Mouse (Mus musculus): ENCODE data around the gene Mtfr2. TPM values are rescaled to one million over a fixed set of nuclear protein-coding genes. Genes with fewer than 3 reads are reported as not detected.
A peak's percentile ranks its signal among the peaks of the same experiment; 100 is the strongest.

Gene Mtfr2
- not detected in 2 replicates for polyA plus RNA-seq (2012; ENCODE audit: insufficient read depth, insufficient read length, missing spikeins)

DNA sequence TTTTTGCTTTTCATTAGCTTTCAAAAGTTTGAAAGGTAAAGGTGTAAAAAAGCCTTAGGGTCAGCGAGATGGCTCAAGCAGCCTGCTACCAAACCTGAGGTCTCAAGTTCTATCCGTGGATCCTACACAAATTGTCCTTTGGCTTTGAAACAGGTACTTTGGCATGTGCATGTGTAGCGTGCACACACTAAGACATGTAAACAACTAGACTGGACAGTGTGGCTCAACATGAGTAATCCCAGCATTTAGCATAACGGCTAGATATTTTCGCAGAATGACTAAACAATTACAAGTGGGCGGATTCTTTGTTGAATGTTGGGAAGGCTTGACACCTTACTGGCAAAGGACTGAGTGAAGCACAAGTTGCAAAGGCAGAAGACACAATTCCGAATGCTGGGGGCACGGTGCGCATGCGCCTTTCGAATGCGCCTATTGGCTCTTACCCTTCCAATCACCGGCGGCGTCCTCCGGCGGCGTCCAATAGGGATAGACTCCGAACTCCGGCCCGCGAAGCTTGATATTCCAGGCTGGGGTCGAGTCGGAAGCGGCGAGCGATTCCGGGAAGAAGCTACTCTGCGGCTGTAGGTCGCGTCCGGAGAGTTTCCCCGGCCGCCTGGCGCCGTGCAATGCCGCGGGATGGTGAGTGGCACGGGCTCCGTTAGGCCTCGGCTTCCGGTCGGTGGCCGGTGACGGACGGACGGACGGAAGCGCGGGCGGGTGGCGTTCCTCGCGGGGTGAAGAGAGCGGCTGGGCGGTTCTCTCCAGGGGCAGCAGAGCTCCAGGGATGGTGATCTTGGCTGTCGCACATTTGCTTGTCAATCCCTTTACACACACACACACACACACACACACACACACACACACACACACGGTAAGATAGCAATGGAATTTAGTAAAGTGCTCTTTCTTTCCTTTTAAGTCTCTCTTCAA is at the start of gene Mtfr2:
Gene Mtfr2, plus strand, starts transcription at position 486 of the 930 bp plus-strand sequence.
- Histone ChIP-seq H3K4me3 (ENCODE audit: insufficient read depth, low read depth, low read length) (peak within 1 kb of the TSS; percentile 73), H3K27ac (replicated peaks; ENCODE audit: low read depth, low read length) (no peak within 1 kb of the TSS), H3K4me1 (ENCODE audit: control insufficient read depth, insufficient read depth, insufficient read length, low read length) (no peaks in the 10 kb centered on the region)

DNA sequence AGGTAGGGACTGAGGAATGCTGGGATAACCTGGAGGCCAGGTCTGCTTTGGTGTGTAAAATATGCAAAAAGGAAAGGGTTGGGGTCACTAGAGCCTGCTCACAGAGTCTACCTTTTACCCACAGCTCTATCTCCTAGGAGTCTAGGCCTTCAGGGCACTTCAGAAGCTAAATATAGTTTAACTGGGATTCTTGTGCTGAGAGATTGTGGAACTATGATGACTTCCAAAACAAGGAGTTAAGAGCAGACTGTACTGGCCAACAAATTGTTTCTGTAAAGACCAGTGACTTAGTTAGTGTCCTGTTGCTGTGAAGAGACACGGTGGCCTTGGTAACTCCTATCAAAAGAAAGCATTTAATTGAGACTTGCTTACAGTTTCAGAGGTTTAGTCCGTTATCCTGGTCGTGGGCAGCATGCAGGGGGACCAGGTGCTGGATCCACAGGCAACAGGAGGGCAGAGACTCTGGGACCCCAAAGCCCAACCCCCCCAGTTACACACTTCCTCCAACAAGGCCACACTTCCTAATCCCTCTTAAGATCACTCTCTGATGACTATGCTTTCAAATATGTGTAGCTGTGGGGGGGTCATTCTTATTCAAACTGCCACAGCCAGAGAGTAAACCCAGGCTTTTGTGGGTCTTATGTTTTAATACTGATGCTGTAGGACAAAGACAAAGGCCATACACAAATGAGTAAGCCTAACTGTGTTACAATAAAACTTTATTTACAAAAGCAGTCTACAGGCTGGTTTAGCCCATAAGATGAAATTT is 49.2 kb upstream of the Mtfr2 start:
- Histone ChIP-seq H3K4me3 (ENCODE audit: insufficient read depth, low read depth, low read length) (no peak overlapping the region), H3K27ac (replicated peaks; ENCODE audit: low read depth, low read length) (no peak overlapping the region)

DNA sequence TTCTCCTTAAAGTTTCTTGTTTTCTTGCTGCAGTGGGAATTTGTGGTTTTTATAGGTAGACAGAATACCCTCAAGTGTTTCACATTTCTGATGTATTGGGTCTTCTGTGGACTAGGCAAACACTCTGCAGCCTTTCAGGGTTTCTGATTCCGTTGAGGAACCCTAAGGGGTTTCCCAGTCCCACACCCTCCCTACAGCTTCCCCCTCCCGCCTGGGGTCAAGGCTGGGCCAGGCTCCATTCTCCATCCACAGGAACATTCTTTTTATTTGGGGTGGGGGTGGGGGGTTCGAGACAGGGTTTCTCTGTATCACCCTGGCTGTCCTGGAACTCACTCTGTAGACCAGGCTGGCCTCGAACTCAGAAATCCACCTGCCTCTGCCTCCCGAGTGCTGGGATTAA is 48.5 kb upstream of the Mtfr2 start:
- no peak overlapping the region for H3K4me3 ChIP-seq (ENCODE audit: insufficient read depth, low read depth, low read length)
- H3K27ac ChIP-seq (replicated peaks; ENCODE audit: low read depth, low read length): no peak overlapping the region
- H3K4me1 ChIP-seq (ENCODE audit: control insufficient read depth, insufficient read depth, insufficient read length, low read length): no peaks in the 10 kb centered on the region

More for the DNA sequence above, 49.2 kb upstream of the Mtfr2 start:
- no peaks in the 10 kb centered on the region for H3K4me1 ChIP-seq (ENCODE audit: control insufficient read depth, insufficient read depth, insufficient read length, low read length)

DNA sequence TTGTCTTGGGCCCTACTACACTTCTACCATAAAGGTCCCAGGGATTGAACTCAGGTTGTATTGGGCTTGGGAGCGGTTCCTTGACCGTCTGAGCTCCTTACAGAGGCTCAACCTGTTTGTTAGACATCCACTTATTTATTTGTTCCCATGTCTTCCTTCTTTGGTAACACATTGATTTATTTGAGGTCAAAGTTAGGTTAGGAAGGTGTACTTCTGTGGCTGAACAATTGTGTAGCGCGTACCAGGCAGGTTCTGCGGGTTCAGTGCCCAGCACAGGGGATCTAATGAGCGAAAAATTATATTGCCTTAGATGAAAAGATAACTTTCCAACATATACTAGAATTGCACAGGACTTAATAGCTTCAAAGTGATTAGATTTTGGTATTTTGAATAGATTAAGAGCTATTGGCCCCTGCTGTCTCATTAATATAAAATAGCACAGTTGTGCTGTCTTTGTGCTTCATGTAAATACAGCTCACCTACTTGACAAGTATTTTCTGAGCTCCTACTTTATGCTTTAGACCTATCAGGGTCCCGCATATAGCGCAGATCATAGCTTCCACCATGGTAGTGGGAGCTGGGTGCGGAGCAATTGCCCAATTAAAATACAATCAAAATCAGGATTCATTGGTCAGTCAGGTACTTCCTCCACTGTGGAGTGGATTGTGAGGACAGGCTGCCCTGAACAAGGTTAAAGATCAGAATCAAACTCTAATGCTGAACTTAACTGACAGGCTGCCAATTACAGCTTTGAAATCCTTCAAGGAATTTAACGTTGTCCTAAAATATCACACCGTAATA is 36.4 kb upstream of the Mtfr2 start:
- peaks cover 2% of the 10 kb centered on the region; the same call in 1 of the 2 replicates for H3K4me1 ChIP-seq (ENCODE audit: control insufficient read depth, insufficient read depth, insufficient read length, low read length)
- H3K27ac ChIP-seq (replicated peaks; ENCODE audit: low read depth, low read length): peak overlapping the region; percentile 99
- peak overlapping the region; percentile 80 for H3K4me3 ChIP-seq (ENCODE audit: insufficient read depth, low read depth, low read length)

DNA sequence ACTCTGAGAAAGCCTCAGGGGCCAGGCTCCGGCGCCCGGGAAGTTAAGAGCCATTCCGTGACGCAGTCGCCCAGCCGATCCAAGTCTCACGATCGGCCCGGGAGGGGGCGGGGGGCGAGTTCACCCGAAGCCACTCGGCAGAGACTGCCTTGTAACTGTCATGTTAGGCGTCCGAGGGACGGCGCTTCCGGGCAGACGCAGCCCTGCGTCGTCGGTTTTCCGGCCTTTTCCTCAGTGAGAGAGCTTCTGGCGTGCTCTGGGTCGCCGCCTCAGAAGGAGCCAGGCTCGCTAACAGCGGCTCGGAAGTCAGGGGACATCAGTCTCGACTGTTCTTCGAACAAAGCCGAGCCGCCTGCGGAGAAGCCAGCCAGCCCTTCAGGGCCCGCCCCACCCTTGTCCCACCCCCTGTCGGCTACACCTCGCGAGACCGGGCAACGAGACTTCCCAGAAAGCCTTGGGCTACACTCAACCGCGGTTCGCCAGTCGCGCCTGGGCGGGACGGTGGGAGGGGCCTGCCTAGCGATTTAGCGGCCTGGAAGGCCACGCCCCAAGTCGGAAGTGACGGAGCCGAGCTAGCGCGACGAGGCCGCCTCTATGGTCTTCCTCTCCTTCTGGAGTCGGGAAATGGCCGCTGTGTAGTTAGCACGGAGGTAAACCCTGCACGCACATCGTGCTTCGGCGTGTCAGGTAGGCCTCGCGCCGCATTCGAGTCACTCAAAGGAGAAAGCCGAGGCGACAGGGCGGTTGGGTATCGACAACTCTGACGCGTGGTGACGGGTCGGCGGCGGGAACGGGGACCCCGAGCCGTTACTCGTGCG is 35.4 kb upstream of the Mtfr2 start, which contains the start of gene Bclaf1:
Gene Bclaf1, plus strand, starts transcription at position 552 of the 818 bp plus-strand sequence.
- Histone ChIP-seq H3K4me3 (ENCODE audit: insufficient read depth, low read depth, low read length) (peak within 1 kb of the TSS; percentile 87), H3K27ac (replicated peaks; ENCODE audit: low read depth, low read length) (peak within 1 kb of the TSS; percentile 99), H3K4me1 (ENCODE audit: control insufficient read depth, insufficient read depth, insufficient read length, low read length) (peaks cover 2% of the 10 kb centered on the region; the same call in 1 of the 2 replicates)

DNA sequence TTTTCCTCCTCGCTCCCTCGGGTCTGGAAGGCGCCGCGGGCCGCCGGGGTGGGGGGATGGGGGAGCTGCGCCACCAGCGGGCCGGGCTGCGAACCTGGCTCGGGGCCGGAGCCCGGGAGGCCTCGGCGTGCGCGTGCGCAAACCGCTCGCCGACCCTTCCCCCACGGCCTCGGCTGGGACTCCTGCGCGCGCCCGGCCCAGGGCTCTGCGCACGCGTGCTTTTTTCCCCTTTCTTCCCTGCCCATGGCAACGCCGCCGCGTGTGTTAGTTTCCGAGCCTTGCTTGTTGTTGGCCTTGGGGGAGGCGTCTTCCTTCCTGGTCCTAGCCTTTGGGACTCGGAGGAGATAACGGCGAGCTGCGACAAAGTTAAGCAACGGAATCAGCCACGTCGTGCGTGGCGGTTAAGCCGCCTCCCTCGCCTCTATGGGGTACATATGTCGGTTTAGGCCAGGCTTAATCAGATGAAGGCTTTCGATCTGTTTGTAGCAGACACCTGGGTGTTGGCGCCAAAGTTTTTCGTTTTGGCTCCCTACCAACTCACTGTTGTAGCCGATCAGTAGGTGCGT is 34.8 kb upstream of the Mtfr2 start:
- Histone ChIP-seq H3K27ac (replicated peaks; ENCODE audit: low read depth, low read length) (peak overlapping the region; percentile 98), H3K4me1 (ENCODE audit: control insufficient read depth, insufficient read depth, insufficient read length, low read length) (peaks cover 5% of the 10 kb centered on the region; the same call in 1 of the 2 replicates), H3K4me3 (ENCODE audit: insufficient read depth, low read depth, low read length) (peak overlapping the region; percentile 87)

DNA sequence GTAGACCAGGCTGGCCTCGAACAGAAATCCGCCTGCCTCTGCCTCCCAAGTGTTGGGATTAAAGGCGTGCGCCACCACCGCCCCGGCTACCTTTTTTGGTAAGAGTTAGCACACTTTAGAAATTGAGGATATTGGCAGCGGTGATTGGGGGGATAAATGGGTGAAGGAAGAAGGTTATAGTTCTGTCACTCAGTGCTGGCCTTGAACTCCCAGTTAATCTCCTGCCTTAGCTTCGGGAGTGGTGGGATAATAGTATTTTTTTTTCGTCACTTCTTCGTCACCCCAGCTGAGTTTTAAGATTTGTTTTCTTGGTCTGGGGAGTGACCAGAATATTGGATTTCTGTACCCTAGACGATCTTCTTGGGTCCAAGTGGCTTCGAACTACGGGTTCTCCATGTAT is 34.1 kb upstream of the Mtfr2 start:
- Histone ChIP-seq H3K4me1 (ENCODE audit: control insufficient read depth, insufficient read depth, insufficient read length, low read length) (peaks cover 5% of the 10 kb centered on the region), H3K27ac (replicated peaks; ENCODE audit: low read depth, low read length) (peak overlapping the region; percentile 98; the same call in 1 of the 2 replicates), H3K4me3 (ENCODE audit: insufficient read depth, low read depth, low read length) (peak overlapping the region; percentile 87)

DNA sequence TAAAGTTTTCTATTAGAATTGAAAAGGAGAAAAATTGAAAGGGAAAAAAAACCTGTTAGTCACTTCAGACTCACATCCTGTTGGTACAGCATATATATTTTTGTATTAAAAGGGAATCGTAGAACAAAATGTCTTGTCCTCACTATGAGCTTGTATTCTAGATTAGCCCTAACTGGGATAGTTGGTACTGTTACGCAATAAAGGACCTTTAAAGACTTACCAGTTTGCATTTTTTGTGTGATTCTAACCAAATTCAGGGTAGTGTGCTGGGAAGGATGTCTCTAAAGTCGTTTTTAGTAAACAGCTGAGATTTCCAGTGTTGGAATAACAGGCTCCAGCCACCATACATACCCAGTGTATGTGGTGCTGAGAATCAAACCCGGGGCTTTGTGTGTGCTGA is 33.6 kb upstream of the Mtfr2 start:
- peaks cover 5% of the 10 kb centered on the region for H3K4me1 ChIP-seq (ENCODE audit: control insufficient read depth, insufficient read depth, insufficient read length, low read length)
- no peak overlapping the region for H3K4me3 ChIP-seq (ENCODE audit: insufficient read depth, low read depth, low read length)
- H3K27ac ChIP-seq (replicated peaks; ENCODE audit: low read depth, low read length): no peak overlapping the region

DNA sequence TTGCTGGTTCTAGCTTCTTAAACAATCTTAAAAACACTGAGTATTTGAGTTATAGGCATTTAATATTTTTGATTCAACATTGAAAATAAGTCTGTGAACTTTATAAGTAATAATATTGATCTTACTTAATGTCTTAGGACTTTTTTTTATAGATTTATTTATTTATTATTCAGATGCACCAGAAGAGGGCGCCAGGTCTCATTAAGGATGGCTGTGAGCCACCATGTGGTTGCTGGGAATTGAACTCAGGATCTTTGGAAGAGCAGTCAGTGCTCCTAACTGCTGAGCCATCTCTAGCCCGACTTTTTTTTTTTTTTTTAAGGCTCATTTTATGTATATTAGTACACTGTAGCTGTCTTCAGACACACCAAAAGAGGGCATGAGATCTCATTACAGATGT is 32.8 kb upstream of the Mtfr2 start:
- peaks cover 5% of the 10 kb centered on the region for H3K4me1 ChIP-seq (ENCODE audit: control insufficient read depth, insufficient read depth, insufficient read length, low read length)
- no peak overlapping the region for H3K27ac ChIP-seq (replicated peaks; ENCODE audit: low read depth, low read length)
- H3K4me3 ChIP-seq (ENCODE audit: insufficient read depth, low read depth, low read length): no peak overlapping the region

DNA sequence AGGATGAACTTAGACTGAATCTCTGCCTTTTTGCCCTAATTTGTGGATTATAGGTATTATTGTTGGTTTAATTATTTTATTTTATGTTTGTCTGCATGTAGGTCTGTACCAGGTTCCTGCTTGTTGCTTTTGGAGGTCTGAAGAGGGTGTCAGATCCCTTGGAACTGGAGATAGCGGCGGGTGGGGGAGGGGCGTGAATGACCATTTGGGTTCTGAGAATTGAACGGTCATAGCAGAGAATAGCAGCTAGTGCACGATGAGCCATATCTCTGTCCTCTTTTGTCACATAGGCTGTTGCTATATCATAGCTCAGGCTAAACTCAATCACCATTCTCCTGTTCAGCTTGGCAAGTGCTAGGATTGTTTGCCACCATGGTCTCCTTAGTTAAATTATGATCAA is 30.1 kb upstream of the Mtfr2 start:
- no peak overlapping the region for H3K4me3 ChIP-seq (ENCODE audit: insufficient read depth, low read depth, low read length)
- H3K4me1 ChIP-seq (ENCODE audit: control insufficient read depth, insufficient read depth, insufficient read length, low read length): peaks cover 5% of the 10 kb centered on the region
- no peak overlapping the region for H3K27ac ChIP-seq (replicated peaks; ENCODE audit: low read depth, low read length)

DNA sequence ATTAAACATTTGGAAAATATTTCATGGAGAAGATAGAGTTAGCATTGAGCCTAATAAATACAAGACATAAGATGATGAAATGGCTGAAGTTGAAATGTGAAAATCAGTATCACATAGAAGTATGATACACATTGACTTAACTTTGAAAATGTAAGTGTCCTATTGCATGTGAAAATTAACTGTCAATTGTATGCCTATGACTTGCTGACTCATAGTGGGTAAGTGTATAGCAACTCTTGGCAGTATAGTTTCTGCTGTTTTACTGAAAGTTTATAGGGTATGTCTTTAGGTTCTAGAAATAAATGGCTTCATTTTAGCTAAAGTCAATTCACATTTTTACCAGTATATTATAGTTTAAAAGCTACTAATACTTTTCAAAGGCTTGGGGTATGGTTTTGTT is 21.3 kb upstream of the Mtfr2 start:
- Histone ChIP-seq H3K27ac (replicated peaks; ENCODE audit: low read depth, low read length) (no peak overlapping the region), H3K4me1 (ENCODE audit: control insufficient read depth, insufficient read depth, insufficient read length, low read length) (no peaks in the 10 kb centered on the region), H3K4me3 (ENCODE audit: insufficient read depth, low read depth, low read length) (no peak overlapping the region)

DNA sequence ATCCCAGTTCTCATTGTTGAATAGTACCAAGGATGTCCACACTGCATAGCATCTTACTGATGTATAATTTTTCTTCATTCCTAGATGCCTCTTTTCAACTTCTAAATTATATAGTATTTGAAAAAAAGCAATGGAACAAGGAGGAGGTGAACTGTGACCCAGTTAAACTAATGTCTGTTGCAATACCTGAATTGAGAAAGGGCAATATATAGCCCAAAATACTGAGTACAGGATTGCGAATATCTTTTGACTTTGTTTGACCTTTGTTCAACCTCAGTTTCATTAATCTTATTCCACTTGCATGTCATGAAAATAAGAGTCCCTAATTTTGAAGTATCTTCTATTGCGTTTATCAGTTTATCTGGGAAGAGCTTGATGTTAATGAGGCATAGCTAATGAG is 16.3 kb upstream of the Mtfr2 start:
- Histone ChIP-seq H3K4me1 (ENCODE audit: control insufficient read depth, insufficient read depth, insufficient read length, low read length) (no peaks in the 10 kb centered on the region), H3K4me3 (ENCODE audit: insufficient read depth, low read depth, low read length) (no peak overlapping the region), H3K27ac (replicated peaks; ENCODE audit: low read depth, low read length) (no peak overlapping the region)

DNA sequence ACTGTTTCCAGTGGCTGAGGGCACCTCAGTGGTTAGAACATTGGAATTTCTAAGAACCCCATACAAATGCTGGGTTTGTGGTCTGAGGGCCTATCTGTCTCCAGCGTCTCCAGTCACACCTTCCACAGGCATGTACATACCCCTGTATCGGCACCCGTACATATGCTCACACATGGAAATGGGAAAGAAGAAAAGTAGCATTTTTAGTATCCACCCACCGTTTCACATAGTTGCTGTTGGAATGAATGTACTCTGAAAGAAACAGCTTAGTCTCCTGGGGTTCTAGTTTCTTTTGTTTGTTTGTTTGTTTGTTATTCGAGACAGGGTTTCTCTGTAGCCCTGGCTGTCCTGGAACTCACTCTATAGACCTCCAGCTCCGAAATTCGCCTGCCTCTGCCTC is 9.7 kb upstream of the Mtfr2 start:
- Histone ChIP-seq H3K4me3 (ENCODE audit: insufficient read depth, low read depth, low read length) (no peak overlapping the region), H3K4me1 (ENCODE audit: control insufficient read depth, insufficient read depth, insufficient read length, low read length) (no peaks in the 10 kb centered on the region), H3K27ac (replicated peaks; ENCODE audit: low read depth, low read length) (no peak overlapping the region)

DNA sequence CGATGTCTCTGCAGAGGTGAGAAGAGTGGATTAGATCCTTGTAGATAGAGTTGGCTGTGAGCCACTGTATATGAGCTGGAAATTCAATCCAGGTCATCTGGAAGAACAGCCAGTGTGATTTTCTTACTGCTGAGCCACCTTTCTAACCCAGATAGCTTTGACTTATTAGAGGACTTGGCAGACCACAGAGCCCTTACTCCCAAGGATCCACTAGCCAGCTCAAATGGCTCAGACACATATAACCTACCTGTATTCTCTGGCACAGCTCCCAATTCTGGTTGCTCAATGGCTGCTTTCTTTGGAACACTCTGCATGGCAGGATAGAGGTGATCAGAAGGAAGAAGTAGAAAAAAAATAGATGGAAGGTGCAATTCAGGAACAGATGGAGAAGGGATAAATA is 1.8 kb upstream of the Mtfr2 start:
- Histone ChIP-seq H3K27ac (replicated peaks; ENCODE audit: low read depth, low read length) (no peak overlapping the region), H3K4me3 (ENCODE audit: insufficient read depth, low read depth, low read length) (no peak overlapping the region)

More for the DNA sequence above, 1.8 kb upstream of the Mtfr2 start:
- H3K4me1 ChIP-seq (ENCODE audit: control insufficient read depth, insufficient read depth, insufficient read length, low read length): no peaks in the 10 kb centered on the region
